Mouse (Mus musculus) kidney, embryonic 16.5 days (tissue): ENCODE results near the gene Krt18. TPM values are rescaled to one million over a fixed set of nuclear protein-coding genes. Genes with fewer than 3 reads are reported as not detected.

ENCODE experiments used
- ATAC-seq: fragments of 200-750 bp; cut with Nextera tagmentation; 2 replicates; pipeline ENCODE4 v1.8.0; 2017; ENCODE audit warnings: moderate TSS enrichment; ENCODE audit not compliant: low FRiP score, low TSS enrichment
- H3K27ac ChIP-seq: fragments of 300-500 bp; sonication (generic); 2 replicates; pipeline ENCODE4 v1.5.1; 2014; ENCODE audit warnings: low read length
- H3K27me3 ChIP-seq: fragments of 300-500 bp; sonication (generic); 2 replicates; pipeline ENCODE4 v1.6.1; 2014; ENCODE audit warnings: low read length, control low read depth, mixed read lengths; ENCODE audit not compliant: insufficient read depth
- H3K36me3 ChIP-seq: fragments of 300-500 bp; sonication (generic); 2 replicates; pipeline ENCODE4 v1.6.1; 2014; ENCODE audit warnings: low read length, control low read depth, mixed read lengths; ENCODE audit not compliant: insufficient read depth
- H3K4me1 ChIP-seq: fragments of 300-500 bp; sonication (generic); 2 replicates; pipeline ENCODE4 v1.6.1; 2014; ENCODE audit warnings: low read length, control low read depth, mixed read lengths; ENCODE audit not compliant: insufficient read depth
- H3K4me2 ChIP-seq: fragments of 300-500 bp; sonication (generic); replicated peaks from 2 replicates; pipeline ENCODE4 v1.6.1; 2014; ENCODE audit warnings: low read depth, low read length
- H3K4me3 ChIP-seq: fragments of 300-500 bp; sonication (generic); 2 replicates; pipeline ENCODE4 v1.5.1; 2014; ENCODE audit warnings: mild to moderate bottlenecking, low read length
- H3K9ac ChIP-seq: fragments of 300-500 bp; sonication (generic); replicated peaks from 2 replicates; pipeline ENCODE4 v1.6.1; 2014; ENCODE audit warnings: low read length
- H3K9me3 ChIP-seq: fragments of 300-500 bp; sonication (generic); 2 replicates; pipeline ENCODE4 v1.6.1; 2016; ENCODE audit warnings: low read length, control low read depth
- WGBS: fragments of 180-500 bp; shearing (Covaris S2); extraction: QIAGEN DNeasy Blood & Tissue Kit; methylation state at CpG from one replicate; pipeline ENCODE4 v1.1.7; 2014; 5-methylcytosine and 5-hydroxymethylcytosine counted together
- polyA plus RNA-seq: library from polyadenylated mRNA; unstranded; fragments of >200 nt; fragmentation: Nextera tagmentation; extraction: Ambion mirVana; gene quantifications from 2 replicates; pipeline ENCODE4 v1.2.1, GENCODE M21; 2015

Krt18 gene
- polyA plus RNA-seq, 1 experiment from 2014 or later, result 223 TPM

GRCm38 (mm10) chr15:102007097-102008069 is 20.6 kb upstream of the Krt18 start:
- Histone ChIP-seq H3K36me3 (no peaks in the 10 kb centered on the region), H3K4me2 (no peak overlapping the region), H3K4me1 (peaks cover 9% of the 10 kb centered on the region), H3K4me3 (no peak overlapping the region), H3K9me3 (no peaks in the 10 kb centered on the region), H3K27me3 (peaks cover 27% of the 10 kb centered on the region), H3K27ac (no peak overlapping the region), H3K9ac (no peak overlapping the region)
- WGBS, result 62% methylated on average over 12 of the region's 12 CpGs
- ATAC-seq, result no peak

GRCm38 (mm10) chr15:102010569-102011245 is 17.3 kb upstream of the Krt18 start:
- peaks cover 12% of the 10 kb centered on the region; the same call in 1 of the 2 replicates for H3K4me1 ChIP-seq
- H3K27me3 ChIP-seq, result 0 out of 2 replicates have a peak, but pooled peaks cover 5% of the 10 kb centered on the region
- no peak overlapping the region for H3K9ac ChIP-seq
- H3K9me3 ChIP-seq, result no peaks in the 10 kb centered on the region
- H3K4me3 ChIP-seq, result no peak overlapping the region
- 59% methylated on average over 3 of the region's 3 CpGs for WGBS
- H3K27ac ChIP-seq, result no peak overlapping the region
- H3K36me3 ChIP-seq, result no peaks in the 10 kb centered on the region
- H3K4me2 ChIP-seq, result no peak overlapping the region
- no peak for ATAC-seq

GRCm38 (mm10) chr15:102012260-102012765 is 15.7 kb upstream of the Krt18 start:
- H3K4me1 ChIP-seq, result peaks cover 22% of the 10 kb centered on the region; the same call in 1 of the 2 replicates
- no peaks in the 10 kb centered on the region for H3K9me3 ChIP-seq
- no peaks in the 10 kb centered on the region for H3K36me3 ChIP-seq
- H3K27ac ChIP-seq, result no peak overlapping the region; the same call in 1 of the 2 replicates
- no peak overlapping the region for H3K4me2 ChIP-seq
- ATAC-seq, result no peak
- no peak overlapping the region for H3K4me3 ChIP-seq
- H3K9ac ChIP-seq, result no peak overlapping the region
- H3K27me3 ChIP-seq, result 0 out of 2 replicates have a peak, but pooled peaks cover 4% of the 10 kb centered on the region
- 59% methylated on average over 4 of the region's 4 CpGs for WGBS

GRCm38 (mm10) chr15:102013651-102014050 is 14.3 kb upstream of the Krt18 start:
- no peak overlapping the region for H3K4me3 ChIP-seq
- H3K27me3 ChIP-seq, result no peaks in the 10 kb centered on the region
- no peaks in the 10 kb centered on the region for H3K9me3 ChIP-seq
- H3K27ac ChIP-seq, result peak overlapping the region; percentile 82
- WGBS, result 34% methylated on average over 3 of the region's 3 CpGs
- no peak overlapping the region for H3K4me2 ChIP-seq
- no peak overlapping the region for H3K9ac ChIP-seq
- peaks cover 25% of the 10 kb centered on the region; the same call in 1 of the 2 replicates for H3K4me1 ChIP-seq
- ATAC-seq, result peak; percentile 39; the same call in 1 of the 2 replicates
- no peaks in the 10 kb centered on the region for H3K36me3 ChIP-seq

- Histone ChIP-seq H3K4me3 (no peak overlapping the region), H3K9ac (no peak overlapping the region), H3K27me3 (no peaks in the 10 kb centered on the region), H3K36me3 (no peaks in the 10 kb centered on the region), H3K9me3 (no peaks in the 10 kb centered on the region), H3K27ac (peak overlapping the region; percentile 84; the same call in 1 of the 2 replicates), H3K4me1 (peaks cover 25% of the 10 kb centered on the region; the same call in 1 of the 2 replicates), H3K4me2 (no peak overlapping the region)
- WGBS, result 62% methylated on average over 2 of the region's 4 CpGs
- ATAC-seq, result no peak
Observed at GRCm38 (mm10) chr15:102014848-102015247, 13.1 kb upstream of the Krt18 start.

- H3K4me2 ChIP-seq, result no peak overlapping the region
- H3K27me3 ChIP-seq, result no peaks in the 10 kb centered on the region
- WGBS, result 12% methylated on average over 3 of the region's 3 CpGs
- H3K27ac ChIP-seq, result peak overlapping the region; percentile 84
- no peaks in the 10 kb centered on the region for H3K9me3 ChIP-seq
- H3K9ac ChIP-seq, result 0 out of 2 replicates have a peak overlapping the region, but pooled peaks have one; percentile 10
- no peak overlapping the region for H3K4me3 ChIP-seq
- H3K4me1 ChIP-seq, result peaks cover 25% of the 10 kb centered on the region; the same call in 1 of the 2 replicates
- no peaks in the 10 kb centered on the region for H3K36me3 ChIP-seq
- ATAC-seq, result peak; percentile 26; the same call in 1 of the 2 replicates
Observed at GRCm38 (mm10) chr15:102016096-102016495, 11.9 kb upstream of the Krt18 start.

GRCm38 (mm10) chr15:102016787-102017186 is 11.2 kb upstream of the Krt18 start:
- Histone ChIP-seq H3K9me3 (no peaks in the 10 kb centered on the region), H3K9ac (0 out of 2 replicates have a peak overlapping the region, but pooled peaks have one; percentile 10), H3K4me2 (no peak overlapping the region), H3K4me1 (peaks cover 25% of the 10 kb centered on the region; the same call in 1 of the 2 replicates), H3K27ac (peak overlapping the region; percentile 84), H3K36me3 (no peaks in the 10 kb centered on the region), H3K27me3 (no peaks in the 10 kb centered on the region), H3K4me3 (no peak overlapping the region)
- WGBS, result 22% methylated on average over 7 of the region's 7 CpGs
- ATAC-seq, result no peak

- H3K27ac ChIP-seq, result peak overlapping the region; percentile 84
- H3K9me3 ChIP-seq, result no peaks in the 10 kb centered on the region
- H3K36me3 ChIP-seq, result no peaks in the 10 kb centered on the region
- 26% methylated on average over 7 of the region's 7 CpGs for WGBS
- H3K4me2 ChIP-seq, result no peak overlapping the region
- peak; percentile 69 for ATAC-seq
- no peak overlapping the region for H3K9ac ChIP-seq
- H3K4me3 ChIP-seq, result no peak overlapping the region
- H3K27me3 ChIP-seq, result no peaks in the 10 kb centered on the region
- H3K4me1 ChIP-seq, result peaks cover 25% of the 10 kb centered on the region; the same call in 1 of the 2 replicates
Observed at GRCm38 (mm10) chr15:102017918-102018463, 10.0 kb upstream of the Krt18 start.

GRCm38 (mm10) chr15:102022481-102022880 is 5.5 kb upstream of the Krt18 start:
- Histone ChIP-seq H3K27ac (peak overlapping the region; percentile 81), H3K9me3 (no peaks in the 10 kb centered on the region), H3K4me2 (no peak overlapping the region)

More at GRCm38 (mm10) chr15:102022481-102022880, 5.5 kb upstream of the Krt18 start:
- peaks cover 9% of the 10 kb centered on the region; the same call in 1 of the 2 replicates for H3K27me3 ChIP-seq
- no peaks in the 10 kb centered on the region for H3K36me3 ChIP-seq
- 30% methylated on average over 8 of the region's 8 CpGs for WGBS
- ATAC-seq, result no peak
- no peak overlapping the region for H3K9ac ChIP-seq
- peaks cover 28% of the 10 kb centered on the region for H3K4me1 ChIP-seq
- no peak overlapping the region for H3K4me3 ChIP-seq
